Mouse (Mus musculus) cerebellum, adult (tissue): ENCODE measurements around the gene 4930522H14Rik.
A peak's percentile ranks its signal among the peaks of the same experiment; 100 is the strongest.

Source experiments
- ATAC-seq: cut with Nextera tagmentation; 2 replicates; pipeline ENCODE4 v1.9.2; 2017; ENCODE audit warnings: mild to moderate bottlenecking, moderate library complexity, mixed read lengths; ENCODE audit not compliant: insufficient number of reproducible peaks, low FRiP score, low TSS enrichment

Gene 4930522H14Rik

GRCm38 (mm10) chr4:109475577-109476553 is 55.2 kb downstream of the 4930522H14Rik start:
- peak; percentile 68 for ATAC-seq

DNA sequence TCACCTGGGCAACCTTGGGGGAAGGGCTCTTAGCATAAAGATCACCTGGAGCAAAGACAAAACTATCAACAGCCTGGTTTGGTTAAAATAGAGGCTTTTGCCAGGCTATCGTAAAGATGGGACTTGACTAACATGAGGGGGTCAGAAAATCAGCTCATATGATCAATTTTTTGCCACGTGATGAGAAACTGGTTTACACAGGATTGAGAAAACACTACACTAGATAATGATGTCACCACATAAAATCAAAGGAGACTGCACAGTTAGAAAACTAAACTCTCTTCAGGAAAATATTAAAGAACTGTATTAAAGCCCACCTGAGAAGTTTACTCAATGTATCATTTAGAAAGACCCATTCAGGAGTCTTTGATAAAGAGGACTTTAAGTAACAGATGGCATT is 56.0 kb downstream of the 4930522H14Rik start:
- no peak for ATAC-seq

DNA sequence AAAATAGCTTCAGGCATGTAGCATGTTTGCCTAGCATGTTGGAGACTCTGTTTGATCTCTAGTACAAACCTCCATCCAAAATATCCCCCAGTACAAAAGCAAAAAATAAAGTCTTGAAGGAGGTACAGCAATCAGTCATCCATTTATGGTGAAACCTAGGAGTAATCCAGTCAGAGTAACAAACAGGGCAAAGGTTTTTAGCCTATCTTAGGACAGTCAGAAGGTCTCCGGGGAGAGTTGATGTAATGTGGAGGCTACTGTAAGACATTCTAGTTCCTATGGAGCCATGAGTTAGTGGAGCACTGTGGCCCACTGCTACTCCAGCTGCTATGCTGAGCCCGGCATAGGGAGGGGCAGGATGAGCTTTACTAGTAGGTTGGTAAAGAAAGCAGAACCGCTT is 58.5 kb downstream of the 4930522H14Rik start:
- no peak for ATAC-seq

GRCm38 (mm10) chr4:109471606-109472005 is 59.5 kb downstream of the 4930522H14Rik start:
- no peak for ATAC-seq

- ATAC-seq, result no peak
Observed at GRCm38 (mm10) chr4:109467687-109468086, 63.4 kb downstream of the 4930522H14Rik start.

GRCm38 (mm10) chr4:109463892-109464291 is 67.2 kb downstream of the 4930522H14Rik start:
- ATAC-seq, result no peak

DNA sequence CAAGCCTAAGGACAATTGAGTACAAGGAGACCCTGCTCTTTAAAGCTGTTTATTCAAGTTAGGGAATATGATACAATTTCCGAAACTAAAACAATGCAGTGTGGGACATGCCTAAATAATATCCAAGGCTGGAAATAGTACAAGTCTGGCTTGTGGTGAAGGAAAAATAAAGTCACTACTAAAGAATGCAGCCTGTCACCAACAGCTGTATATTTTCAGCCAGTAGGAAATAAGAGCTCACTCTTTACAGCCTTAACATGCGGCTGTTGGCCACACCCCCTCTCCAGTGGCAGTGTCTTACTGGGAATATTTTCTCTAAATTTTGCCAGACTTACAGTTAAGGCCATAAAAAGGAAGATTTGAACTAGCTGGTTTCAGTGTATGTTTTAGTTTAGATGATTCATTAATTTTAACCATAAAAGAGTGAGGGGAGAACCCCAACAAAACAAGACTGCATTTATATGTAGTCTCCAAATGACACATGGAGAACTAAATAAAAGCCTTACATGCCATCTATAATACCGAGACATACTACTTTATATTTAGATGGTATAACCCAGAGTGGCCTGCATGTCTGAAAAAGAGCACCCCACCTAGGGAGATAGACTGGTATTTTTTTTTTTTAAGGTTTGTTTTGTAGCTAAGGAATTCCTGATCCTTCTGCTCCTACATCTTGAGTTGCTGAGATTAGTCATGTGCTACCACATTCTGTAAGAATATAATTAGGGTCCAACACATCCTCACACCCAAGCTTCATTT is 70.5 kb downstream of the 4930522H14Rik start:
- ATAC-seq, result no peak

DNA sequence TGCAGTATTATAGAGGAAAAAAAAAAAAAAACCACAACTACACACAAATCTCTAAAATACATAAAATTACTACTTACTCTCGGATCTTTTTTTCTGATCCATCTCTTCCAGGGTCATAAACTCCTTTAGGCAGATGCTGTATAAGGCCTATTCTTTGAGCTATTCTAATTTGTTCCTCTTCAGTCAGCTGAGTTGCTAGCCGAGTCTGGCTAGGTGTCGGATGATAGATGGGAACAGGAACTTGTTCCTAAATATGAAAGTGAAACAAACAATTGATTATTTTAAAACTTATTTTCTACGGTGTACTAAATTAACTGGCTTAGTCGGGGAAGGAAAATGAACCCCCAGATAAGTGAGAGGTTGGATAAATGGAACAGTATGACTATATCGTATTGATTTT is 74.3 kb downstream of the 4930522H14Rik start:
- ATAC-seq, result no peak
